Mouse (Mus musculus): ENCODE results near the gene Pi4ka. TPM values are rescaled to one million over a fixed set of nuclear protein-coding genes. Genes with fewer than 3 reads are reported as not detected.
"Not testable (repeated sequence)": the region's sequence is repeated elsewhere in the genome, so short reads cannot be mapped to it uniquely, and the experiment has no call there.

Pi4ka gene
- polyA plus RNA-seq, 1 experiment from 2014 or later, result 7.3 TPM

- no peak overlapping the region for H3K4me3 ChIP-seq (ENCODE audit: low read depth, low read length)
- H3K4me2 ChIP-seq (ENCODE audit: low read depth, low read length), result no peak overlapping the region
- no peaks in the 10 kb centered on the region for H3K36me3 ChIP-seq (replicated peaks; ENCODE audit: insufficient read depth, low read length)
- DNase-seq, result no peak
- 39% methylated on average over 3 of the region's 3 CpGs for WGBS (ENCODE audit: insufficient replicate concordance)
- peaks cover 54% of the 10 kb centered on the region for H3K4me1 ChIP-seq (ENCODE audit: insufficient read depth)
- H3K9me3 ChIP-seq (ENCODE audit: low read length), result no peaks in the 10 kb centered on the region
- no peaks in the 10 kb centered on the region for H3K27me3 ChIP-seq (ENCODE audit: insufficient read depth, low read length)
- no peak overlapping the region for H3K9ac ChIP-seq (replicated peaks)
- no peak overlapping the region for H3K27ac ChIP-seq (ENCODE audit: low read depth)
- ATAC-seq, result peak; percentile 11; the same call in 1 of the 2 replicates
- TF ChIP-seq EP300 (IDR thresholded peaks at IDR 0.05; ENCODE audit: low read depth), result peak; percentile 91
- TF ChIP-seq CTCF (IDR thresholded peaks at IDR 0.05; ENCODE audit: low read depth), result no peak
Observed at GRCm38 (mm10) chr16:17237634-17238033, 168.5 kb downstream of the Pi4ka start.

GRCm38 (mm10) chr16:17234916-17235665 is 171.0 kb downstream of the Pi4ka start:
- Histone ChIP-seq H3K27me3 (ENCODE audit: insufficient read depth, low read length) (no peaks in the 10 kb centered on the region), H3K4me3 (ENCODE audit: low read depth, low read length) (peak overlapping the region; percentile 97; the same call in 1 of the 2 replicates), H3K27ac (ENCODE audit: low read depth) (peak overlapping the region; percentile 83; the same call in 1 of the 2 replicates), H3K36me3 (replicated peaks; ENCODE audit: insufficient read depth, low read length) (no peaks in the 10 kb centered on the region), H3K9ac (replicated peaks) (no peak overlapping the region), H3K9me3 (ENCODE audit: low read length) (no peaks in the 10 kb centered on the region), H3K4me2 (ENCODE audit: low read depth, low read length) (peak overlapping the region; percentile 98), H3K4me1 (ENCODE audit: insufficient read depth) (peaks cover 51% of the 10 kb centered on the region)
- WGBS (ENCODE audit: insufficient replicate concordance), result 33% methylated on average over 9 of the region's 9 CpGs
- no peak for ATAC-seq
- TF ChIP-seq EP300 (IDR thresholded peaks at IDR 0.05; ENCODE audit: low read depth) (no peak), CTCF (IDR thresholded peaks at IDR 0.05; ENCODE audit: low read depth) (no peak)
- DNase-seq, result no peak

DNA sequence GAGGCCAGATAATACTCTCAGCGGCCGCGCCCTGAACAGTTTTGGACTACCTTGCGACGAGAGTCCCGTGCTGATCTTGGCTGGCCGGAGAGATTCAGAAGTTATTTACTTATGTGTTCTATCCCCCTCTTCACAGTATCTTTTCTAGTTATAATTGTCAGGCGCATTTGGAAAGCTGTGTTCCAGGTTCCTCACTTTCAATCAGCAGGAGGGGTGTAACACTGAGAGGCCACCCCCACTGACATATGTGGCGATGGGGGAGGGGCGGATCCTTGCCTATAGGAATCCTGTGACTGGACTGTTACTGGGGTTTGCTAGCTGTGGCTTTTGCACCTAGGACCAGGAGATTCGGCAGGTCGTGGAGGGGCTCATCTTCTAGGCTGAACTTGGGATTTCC is 171.6 kb downstream of the Pi4ka start:
- Histone ChIP-seq H3K27me3 (ENCODE audit: insufficient read depth, low read length) (no peaks in the 10 kb centered on the region), H3K4me1 (ENCODE audit: insufficient read depth) (peaks cover 45% of the 10 kb centered on the region), H3K36me3 (replicated peaks; ENCODE audit: insufficient read depth, low read length) (no peaks in the 10 kb centered on the region), H3K9ac (replicated peaks) (peak overlapping the region; percentile 96), H3K4me2 (ENCODE audit: low read depth, low read length) (peak overlapping the region; percentile 98), H3K9me3 (ENCODE audit: low read length) (no peaks in the 10 kb centered on the region), H3K27ac (ENCODE audit: low read depth) (peak overlapping the region; percentile 83; the same call in 1 of the 2 replicates), H3K4me3 (ENCODE audit: low read depth, low read length) (peak overlapping the region; percentile 97)
- no peak for ATAC-seq
- peak; percentile 61 for DNase-seq
- 3% methylated on average over 12 of the region's 12 CpGs for WGBS (ENCODE audit: insufficient replicate concordance)
- TF ChIP-seq EP300 (IDR thresholded peaks at IDR 0.05; ENCODE audit: low read depth) (no peak), CTCF (IDR thresholded peaks at IDR 0.05; ENCODE audit: low read depth) (no peak)

- ATAC-seq, result peak; percentile 51
- Histone ChIP-seq H3K27ac (ENCODE audit: low read depth) (peak overlapping the region; percentile 83), H3K4me3 (ENCODE audit: low read depth, low read length) (peak overlapping the region; percentile 97), H3K27me3 (ENCODE audit: insufficient read depth, low read length) (no peaks in the 10 kb centered on the region), H3K9ac (replicated peaks) (peak overlapping the region; percentile 96), H3K36me3 (replicated peaks; ENCODE audit: insufficient read depth, low read length) (no peaks in the 10 kb centered on the region), H3K4me1 (ENCODE audit: insufficient read depth) (peaks cover 39% of the 10 kb centered on the region), H3K4me2 (ENCODE audit: low read depth, low read length) (peak overlapping the region; percentile 98), H3K9me3 (ENCODE audit: low read length) (no peaks in the 10 kb centered on the region)
- TF ChIP-seq CTCF (IDR thresholded peaks at IDR 0.05; ENCODE audit: low read depth), result no peak
- TF ChIP-seq EP300 (IDR thresholded peaks at IDR 0.05; ENCODE audit: low read depth), result no peak
- under 1% methylated on average over 54 of the region's 62 CpGs for WGBS (ENCODE audit: insufficient replicate concordance)
- DNase-seq, result peak; percentile 60
Observed at GRCm38 (mm10) chr16:17233702-17234498, 172.2 kb downstream of the Pi4ka start.

DNA sequence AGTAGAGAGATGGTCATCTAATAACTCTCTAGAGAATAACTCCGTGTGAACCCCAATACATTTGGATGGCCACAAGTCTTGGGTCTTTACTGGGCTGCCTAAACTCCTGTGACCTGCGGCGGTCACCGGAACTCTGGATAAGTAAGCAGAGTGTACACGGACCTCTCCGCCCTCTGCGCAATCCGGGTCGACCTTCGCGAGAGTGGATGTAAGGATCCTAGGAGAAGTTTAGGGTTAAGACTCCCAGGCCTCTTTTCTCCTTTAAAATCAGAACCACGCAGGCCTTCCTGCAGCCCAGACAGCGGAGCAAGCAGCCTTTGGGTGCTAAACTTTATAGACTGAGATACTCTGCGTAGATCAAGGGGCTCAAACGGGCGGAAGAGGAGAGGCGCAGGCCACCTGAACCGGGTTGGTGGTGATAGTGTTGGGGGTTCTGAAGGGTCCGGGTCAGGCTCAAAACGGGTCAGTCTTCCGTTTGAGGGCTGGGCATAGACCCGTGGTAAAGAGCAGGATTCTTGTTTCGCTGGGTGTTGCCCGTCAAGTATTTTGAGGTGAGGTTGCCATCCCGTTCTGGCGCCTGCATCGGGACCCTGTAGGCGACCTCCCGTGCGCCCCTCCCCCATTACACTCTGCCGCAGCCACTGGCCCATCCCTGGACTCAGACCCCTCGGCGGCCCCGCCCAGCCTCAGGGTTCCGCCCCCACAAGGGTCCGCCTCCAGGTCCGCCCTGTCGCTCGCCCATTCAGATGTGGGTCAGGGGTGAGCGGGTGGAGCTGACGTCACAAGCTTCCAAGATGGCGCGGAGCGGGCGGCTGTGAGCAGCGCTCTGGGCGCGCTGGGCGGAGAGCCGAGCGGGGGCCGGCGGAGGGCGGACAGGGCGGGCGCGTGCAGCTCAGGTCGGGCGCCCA is 173.1 kb downstream of the Pi4ka start, which contains the start of gene Hic2:
Hic2 (plus strand) TSS at position 779 of the 908 bp plus-strand sequence.
- no peaks in the 10 kb centered on the region for H3K9me3 ChIP-seq (ENCODE audit: low read length)
- peaks cover 37% of the 10 kb centered on the region for H3K4me1 ChIP-seq (ENCODE audit: insufficient read depth)
- peak within 1 kb of the TSS; percentile 83 for H3K27ac ChIP-seq (ENCODE audit: low read depth)
- peak; percentile 51; the same call in 1 of the 2 replicates for TF ChIP-seq EP300 (IDR thresholded peaks at IDR 0.05; ENCODE audit: low read depth)
- TF ChIP-seq CTCF (IDR thresholded peaks at IDR 0.05; ENCODE audit: low read depth), result no peak
- H3K4me2 ChIP-seq (ENCODE audit: low read depth, low read length), result peak within 1 kb of the TSS; percentile 98
- H3K36me3 ChIP-seq (replicated peaks; ENCODE audit: insufficient read depth, low read length), result no peaks in the 10 kb centered on the region
- H3K9ac ChIP-seq (replicated peaks), result peak within 1 kb of the TSS; percentile 96
- DNase-seq, result peak; percentile 93
- no peaks in the 10 kb centered on the region for H3K27me3 ChIP-seq (ENCODE audit: insufficient read depth, low read length)
- H3K4me3 ChIP-seq (ENCODE audit: low read depth, low read length), result peak within 1 kb of the TSS; percentile 97
- WGBS (ENCODE audit: insufficient replicate concordance), result 4% methylated on average over 56 of the region's 59 CpGs
- peak; percentile 93 for ATAC-seq

DNA sequence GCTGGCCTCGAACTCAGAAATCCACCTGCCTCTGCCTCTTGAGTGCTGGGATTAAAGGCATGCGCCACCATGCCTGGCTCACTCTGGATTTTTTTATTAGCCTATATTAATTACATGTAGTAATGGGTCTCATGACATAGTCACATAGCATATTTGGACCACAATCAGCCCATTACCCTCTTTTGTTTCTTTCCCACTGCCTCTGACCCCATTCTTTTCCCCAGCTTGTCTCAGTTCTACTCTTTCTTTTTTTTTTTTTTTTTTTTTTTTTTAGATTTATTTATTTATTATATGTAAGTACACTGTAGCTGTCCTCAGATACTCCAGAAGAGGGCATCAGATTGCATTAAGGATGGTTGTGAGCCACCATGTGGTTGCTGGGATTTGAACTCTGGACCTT is 174.6 kb downstream of the Pi4ka start:
- not testable (repeated sequence) for H3K27ac ChIP-seq (ENCODE audit: low read depth); H3K27me3 ChIP-seq (ENCODE audit: insufficient read depth, low read length); ATAC-seq; H3K4me3 ChIP-seq (ENCODE audit: low read depth, low read length); H3K9me3 ChIP-seq (ENCODE audit: low read length); DNase-seq; H3K4me2 ChIP-seq (ENCODE audit: low read depth, low read length); H3K9ac ChIP-seq (replicated peaks); H3K36me3 ChIP-seq (replicated peaks; ENCODE audit: insufficient read depth, low read length)
- WGBS (ENCODE audit: insufficient replicate concordance), result 77% methylated on average over 2 of the region's 2 CpGs
- H3K4me1 ChIP-seq (ENCODE audit: insufficient read depth), result peaks cover 25% of the 10 kb centered on the region

Data from liver, postnatal 0 days (tissue).